Mouse (Mus musculus): ENCODE measurements around the gene Henmt1. TPM values are rescaled to one million over a fixed set of nuclear protein-coding genes. Genes with fewer than 3 reads are reported as not detected.

Gene Henmt1
- polyA plus RNA-seq, 1 experiment from 2014 or later = 1.8 TPM

GRCm38 (mm10) chr3:108999173-108999572 lies 59.5 kb downstream of the Henmt1 start:
- Histone ChIP-seq H3K4me2 (no peak overlapping the region), H3K9me3 (no peaks in the 10 kb centered on the region), H3K4me1 (no peaks in the 10 kb centered on the region), H3K4me3 (no peak overlapping the region), H3K27me3 (no peaks in the 10 kb centered on the region), H3K9ac (no peak overlapping the region), H3K36me3 (peaks cover 20% of the 10 kb centered on the region; the same call in 1 of the 2 replicates), H3K27ac (no peak overlapping the region)
- ATAC-seq (ENCODE audit: insufficient number of reproducible peaks, insufficient read depth, low FRiP score, low TSS enrichment, low read depth) = no peak
- WGBS = 83% methylated on average over 1 of the region's 1 CpGs

GRCm38 (mm10) chr3:109005777-109006176 lies 66.1 kb downstream of the Henmt1 start:
- no peak for ATAC-seq (ENCODE audit: insufficient number of reproducible peaks, insufficient read depth, low FRiP score, low TSS enrichment, low read depth)
- Histone ChIP-seq H3K9ac (no peak overlapping the region), H3K9me3 (no peaks in the 10 kb centered on the region), H3K36me3 (peaks cover 14% of the 10 kb centered on the region; the same call in 1 of the 2 replicates), H3K4me2 (no peak overlapping the region), H3K27ac (no peak overlapping the region), H3K27me3 (no peaks in the 10 kb centered on the region), H3K4me3 (no peak overlapping the region), H3K4me1 (no peaks in the 10 kb centered on the region)
- WGBS = 78% methylated on average over 5 of the region's 5 CpGs

- H3K4me3 ChIP-seq = no peak overlapping the region
- no peaks in the 10 kb centered on the region for H3K36me3 ChIP-seq
- no peak overlapping the region for H3K4me2 ChIP-seq
- no peaks in the 10 kb centered on the region for H3K27me3 ChIP-seq
- peaks cover 7% of the 10 kb centered on the region for H3K4me1 ChIP-seq
- H3K27ac ChIP-seq = no peak overlapping the region
- no peak overlapping the region for H3K9ac ChIP-seq
- no peak for ATAC-seq (ENCODE audit: insufficient number of reproducible peaks, insufficient read depth, low FRiP score, low TSS enrichment, low read depth)
- no peaks in the 10 kb centered on the region for H3K9me3 ChIP-seq
- 91% methylated on average over 5 of the region's 5 CpGs for WGBS
Observed at GRCm38 (mm10) chr3:109008180-109008579, 68.5 kb downstream of the Henmt1 start.

Other genes with a start within 250 kb of the Henmt1 start
- 64.9 and 71.8 TPM in 2 replicates for gene Gpsm2, start 217.6 kb upstream of the Henmt1 start, polyA plus RNA-seq (2015; fragmentation: Nextera tagmentation; extraction: Ambion mirVana)
- 0.28 and 0.29 TPM in 2 replicates for gene Aknad1, start 200.2 kb upstream of the Henmt1 start, polyA plus RNA-seq (2015; fragmentation: Nextera tagmentation; extraction: Ambion mirVana)
- gene Stxbp3, start 99.3 kb upstream of the Henmt1 start, polyA plus RNA-seq (2015; fragmentation: Nextera tagmentation; extraction: Ambion mirVana) = 39.3 and 40.2 TPM in 2 replicates
- 0.18 and 0.23 TPM in 2 replicates for gene Fndc7, start 49.9 kb upstream of the Henmt1 start, polyA plus RNA-seq (2015; fragmentation: Nextera tagmentation; extraction: Ambion mirVana)
- 95.3 and 111 TPM in 2 replicates for gene Prpf38b, start 28.1 kb upstream of the Henmt1 start, polyA plus RNA-seq (2015; fragmentation: Nextera tagmentation; extraction: Ambion mirVana)
- gene Gm9857, start 572 bp downstream of the Henmt1 start, polyA plus RNA-seq (2015; fragmentation: Nextera tagmentation; extraction: Ambion mirVana) = not detected in 2 replicates
- gene Fam102b, start 87.7 kb downstream of the Henmt1 start, polyA plus RNA-seq (2015; fragmentation: Nextera tagmentation; extraction: Ambion mirVana) = 5.3 and 7.7 TPM in 2 replicates
- gene Slc25a54, start 140.6 kb downstream of the Henmt1 start, polyA plus RNA-seq (2015; fragmentation: Nextera tagmentation; extraction: Ambion mirVana) = not detected in 2 replicates
- 44.3 and 47.7 TPM in 2 replicates for gene Slc25a24, start 183.3 kb downstream of the Henmt1 start, polyA plus RNA-seq (2015; fragmentation: Nextera tagmentation; extraction: Ambion mirVana)

All from embryonic facial prominence, embryonic 13.5 days (tissue).